Mouse (Mus musculus) small intestine, adult 2 months (tissue): ENCODE results near the gene Rab11a. TPM values are rescaled to one million over a fixed set of nuclear protein-coding genes. Genes with fewer than 3 reads are reported as not detected.

Experiments used
- H3K27ac ChIP-seq: fragments of 200-500 bp; 2 replicates; pipeline ENCODE4 v1.5.1; 2012; ENCODE audit warnings: low read depth, low read length, control low read depth, inconsistent platforms; ENCODE audit not compliant: insufficient read depth
- H3K27me3 ChIP-seq: fragments of 200-500 bp; 2 replicates; pipeline ENCODE4 v1.6.1; 2012; ENCODE audit warnings: mild to moderate bottlenecking, moderate library complexity, low read length, inconsistent platforms; ENCODE audit not compliant: control insufficient read depth, insufficient read depth
- H3K36me3 ChIP-seq: fragments of 200-500 bp; 2 replicates; pipeline ENCODE4 v1.6.1; 2012; ENCODE audit warnings: mild to moderate bottlenecking, low read length, control low read depth, inconsistent platforms; ENCODE audit not compliant: control insufficient read depth, insufficient read depth
- H3K4me1 ChIP-seq: fragments of 200-500 bp; 2 replicates; pipeline ENCODE4 v1.6.1; 2012; ENCODE audit warnings: low read length, inconsistent platforms, mixed read lengths; ENCODE audit not compliant: control insufficient read depth, insufficient read depth, insufficient read length
- H3K4me3 ChIP-seq: fragments of 200-500 bp; 2 replicates; pipeline ENCODE4 v1.5.1; 2012; ENCODE audit warnings: low read depth, mild to moderate bottlenecking, control low read depth, inconsistent platforms, low read length, moderate library complexity
- CTCF ChIP-seq: fragments of 200-500 bp; IDR thresholded peaks from 2 replicates; pipeline ENCODE4 v1.5.1; 2012; ENCODE audit warnings: low read depth, mild to moderate bottlenecking, control low read depth, inconsistent platforms, low read length, moderate library complexity, mixed read lengths; ENCODE audit not compliant: insufficient replicate concordance, insufficient read length; ENCODE audit errors: extremely low read depth
- POLR2A ChIP-seq: fragments of 200-500 bp; IDR thresholded peaks from 2 replicates; pipeline ENCODE4 v1.6.1; 2012; ENCODE audit warnings: low read depth, mild to moderate bottlenecking, control low read depth, inconsistent platforms, low read length, moderate library complexity
- WGBS: fragments of 180-500 bp; shearing (Covaris S2); methylation state at CpG from one replicate; pipeline ENCODE4 v1.1.7; 2018; 5-methylcytosine and 5-hydroxymethylcytosine counted together
- polyA plus RNA-seq: library from polyadenylated mRNA; depleted of rRNA; stranded (reverse); fragments of >200 nt; gene quantifications from 2 replicates; pipeline ENCODE4 v1.2.3, GENCODE M21; 2012

Gene Rab11a
- polyA plus RNA-seq, 1 experiment, result 74.3 TPM

- TF ChIP-seq POLR2A (no peak), CTCF (no peak)
- WGBS, result 53% methylated on average over 9 of the region's 9 CpGs
- Histone ChIP-seq H3K27ac (no peak overlapping the region), H3K36me3 (no peaks in the 10 kb centered on the region), H3K27me3 (no peaks in the 10 kb centered on the region), H3K4me1 (no peaks in the 10 kb centered on the region), H3K4me3 (no peak overlapping the region)
Observed at GRCm38 (mm10) chr9:64769066-64769695, 31.6 kb upstream of the Rab11a start.

GRCm38 (mm10) chr9:64767796-64768195 is 30.2 kb upstream of the Rab11a start:
- 7% methylated on average over 1 of the region's 1 CpGs for WGBS
- H3K4me3 ChIP-seq, result no peak overlapping the region
- no peaks in the 10 kb centered on the region for H3K4me1 ChIP-seq
- no peaks in the 10 kb centered on the region for H3K27me3 ChIP-seq
- H3K27ac ChIP-seq, result no peak overlapping the region
- TF ChIP-seq POLR2A (no peak), CTCF (no peak)
- H3K36me3 ChIP-seq, result no peaks in the 10 kb centered on the region

- TF ChIP-seq CTCF (no peak), POLR2A (no peak)
- 96% methylated on average over 3 of the region's 3 CpGs for WGBS
- Histone ChIP-seq H3K27me3 (no peaks in the 10 kb centered on the region), H3K4me3 (no peak overlapping the region), H3K36me3 (no peaks in the 10 kb centered on the region), H3K27ac (no peak overlapping the region), H3K4me1 (no peaks in the 10 kb centered on the region)
Observed at GRCm38 (mm10) chr9:64766136-64766535, 28.6 kb upstream of the Rab11a start.

GRCm38 (mm10) chr9:64764824-64765223 is 27.3 kb upstream of the Rab11a start:
- Histone ChIP-seq H3K4me3 (no peak overlapping the region), H3K27ac (no peak overlapping the region), H3K36me3 (no peaks in the 10 kb centered on the region), H3K27me3 (no peaks in the 10 kb centered on the region), H3K4me1 (no peaks in the 10 kb centered on the region)
- 69% methylated on average over 2 of the region's 2 CpGs for WGBS
- TF ChIP-seq CTCF, result no peak
- TF ChIP-seq POLR2A, result no peak

- TF ChIP-seq POLR2A (no peak), CTCF (no peak)
- Histone ChIP-seq H3K4me1 (no peaks in the 10 kb centered on the region), H3K36me3 (no peaks in the 10 kb centered on the region), H3K27me3 (no peaks in the 10 kb centered on the region), H3K27ac (no peak overlapping the region), H3K4me3 (no peak overlapping the region)
- 88% methylated on average over 14 of the region's 14 CpGs for WGBS
Observed at GRCm38 (mm10) chr9:64758052-64758451, 20.5 kb upstream of the Rab11a start.

GRCm38 (mm10) chr9:64752575-64752974 is 15.0 kb upstream of the Rab11a start:
- 87% methylated on average over 5 of the region's 5 CpGs for WGBS
- Histone ChIP-seq H3K4me1 (no peaks in the 10 kb centered on the region), H3K4me3 (no peak overlapping the region), H3K36me3 (no peaks in the 10 kb centered on the region), H3K27me3 (no peaks in the 10 kb centered on the region), H3K27ac (no peak overlapping the region)
- TF ChIP-seq CTCF (no peak), POLR2A (no peak)

- H3K4me3 ChIP-seq, result no peak overlapping the region
- H3K4me1 ChIP-seq, result no peaks in the 10 kb centered on the region
- 69% methylated on average over 6 of the region's 6 CpGs for WGBS
- no peak overlapping the region for H3K27ac ChIP-seq
- no peaks in the 10 kb centered on the region for H3K36me3 ChIP-seq
- TF ChIP-seq POLR2A (no peak), CTCF (no peak)
- H3K27me3 ChIP-seq, result no peaks in the 10 kb centered on the region
Observed at GRCm38 (mm10) chr9:64749314-64749713, 11.8 kb upstream of the Rab11a start.
